Comparison of ENCODE assay signal across 9 mouse cellular contexts in genomic region chr7:141474160-141474559, GRCm38 (mm10). TPM values are rescaled to one million over a fixed set of nuclear protein-coding genes. Genes with fewer than 3 reads are reported as not detected.
DNase-seq lines count a peak whose midpoint lies in the region; ATAC-seq and TF ChIP-seq lines count a peak whose summit lies in the region.
"Had no signal": no experiment of that assay in that cellular context is flagged by ENCODE, and none has a peak within 500 bp of the region (broad histone marks: within the 10 kb centered on the region; RNA-seq: fewer than 3 reads in every experiment).

No protein-coding gene starts in this region.

- WGBS in forebrain, embryonic 14.5 days = 7% methylated on average over 5 of the region's 5 CpGs
- WGBS in liver, embryonic 13.5 days (ENCODE audit: insufficient replicate concordance) = 3% methylated on average over 5 of the region's 5 CpGs

- peaks cover 13% of the 10 kb centered on the region for H3K4me1 ChIP-seq in forebrain, embryonic 14.5 days (ENCODE audit: control insufficient read depth, insufficient read depth, low read length)
- H3K4me1 ChIP-seq in liver, embryonic 13.5 days (replicated peaks) = peaks cover 70% of the 10 kb centered on the region

- H3K27ac ChIP-seq in forebrain, embryonic 14.5 days (ENCODE audit: low read depth, low read length) = no peak overlapping the region
- H3K27ac ChIP-seq in liver, embryonic 13.5 days = peak overlapping the region; percentile 87

- no peak for TF ChIP-seq CTCF in C2C12 (IDR thresholded peaks at IDR 0.05; ENCODE audit: control insufficient read depth, insufficient read depth, insufficient read length)

- peak overlapping the region; percentile 76 for H3K4me3 ChIP-seq in C2C12 (ENCODE audit: insufficient read depth, poor library complexity, severe bottlenecking)
- peak overlapping the region; percentile 67 for H3K4me3 ChIP-seq in forebrain, embryonic 14.5 days (ENCODE audit: low read depth, low read length)
- peak overlapping the region; percentile 81 for H3K4me3 ChIP-seq in liver, embryonic 13.5 days (replicated peaks)

- peaks cover 58% of the 10 kb centered on the region for H3K79me3 ChIP-seq in C2C12 (ENCODE audit: low read depth)

- peak overlapping the region; percentile 87 for H3K9ac ChIP-seq in forebrain, embryonic 14.5 days (ENCODE audit: low read length)
- peak overlapping the region; percentile 87 for H3K9ac ChIP-seq in liver, embryonic 13.5 days

- H3ac ChIP-seq in C2C12 (ENCODE audit: control insufficient read depth, insufficient read length, low read depth) = peak overlapping the region; percentile 87

- peaks cover 33% of the 10 kb centered on the region for H3K36me3 ChIP-seq in C2C12 (ENCODE audit: control insufficient read depth, insufficient read depth)
- peaks cover 31% of the 10 kb centered on the region for H3K36me3 ChIP-seq in forebrain, embryonic 14.5 days (ENCODE audit: control insufficient read depth, insufficient read depth, low read length)
- H3K36me3 ChIP-seq in liver, embryonic 13.5 days = peaks cover 36% of the 10 kb centered on the region

- H3K79me2 ChIP-seq in C2C12 (ENCODE audit: control insufficient read depth, insufficient read depth) = peaks cover 94% of the 10 kb centered on the region

- H3K9me3 ChIP-seq in forebrain, embryonic 14.5 days (replicated peaks; ENCODE audit: control insufficient read depth, low read length) = no peaks in the 10 kb centered on the region
- H3K9me3 ChIP-seq in liver, embryonic 13.5 days (replicated peaks) = no peaks in the 10 kb centered on the region

- DNase-seq in heart, adult 11 months = peak; percentile 90
- DNase-seq in heart, postnatal 25 days (ENCODE audit: low spot score) = no peak
- no peak for DNase-seq in forebrain, embryonic 14.5 days (ENCODE audit: low spot score)
- DNase-seq in liver, embryonic 13.5 days = no peak
- no peak for DNase-seq in spleen, postnatal 36 days (ENCODE audit: low spot score in 2 of 2)
- no peak for DNase-seq in testis, postnatal 14 days (ENCODE audit: low spot score)
- DNase-seq: cerebellum, adult 18-20 months had no signal

- intact Hi-C loops in heart, postnatal 25 days (cut with DNase I) = no loop called here

- no peaks in the 10 kb centered on the region for H3K27me3 ChIP-seq in C2C12 (ENCODE audit: control insufficient read depth, insufficient read depth, insufficient read length)
- H3K27me3 ChIP-seq in forebrain, embryonic 14.5 days (replicated peaks; ENCODE audit: control insufficient read depth, insufficient read depth, low read length) = no peaks in the 10 kb centered on the region
- no peaks in the 10 kb centered on the region for H3K27me3 ChIP-seq in liver, embryonic 13.5 days

- peak overlapping the region; percentile 88 for H3K4me2 ChIP-seq in forebrain, embryonic 14.5 days (ENCODE audit: low read length)
- H3K4me2 ChIP-seq in liver, embryonic 13.5 days = peak overlapping the region; percentile 95

- no peak for ATAC-seq in forebrain, embryonic 14.5 days
- ATAC-seq in liver, embryonic 13.5 days (ENCODE audit: low read depth) = no peak
- no peak for ATAC-seq in frontal cortex, adult (ENCODE audit: low TSS enrichment)

TF ChIP-seq in C2C12, 6 proteins besides CTCF, POLR2A, EP300 and RAD21:
- no peak for TF ChIP-seq MYOD1 (IDR thresholded peaks at IDR 0.05; ENCODE audit: control insufficient read depth, insufficient read length, low read depth)
- TF ChIP-seq CEBPB (IDR thresholded peaks at IDR 0.05; ENCODE audit: low read depth) = no peak

RNA-seq across cellular contexts. Expression of gene Polr2l, which starts 0.8 kb away (rescaled TPM):
- 10 to 100 TPM; 74.3 to 74.7 TPM for total RNA-seq in heart, postnatal 25 days (2021)
- 124 TPM for polyA plus RNA-seq in C2C12 (2012; fragmentation: generic; extraction: Trizol)
- polyA plus RNA-seq in forebrain, embryonic 14.5 days (2014; fragmentation: Nextera tagmentation; extraction: Ambion mirVana) = 72.2 and 79.3 TPM in 2 replicates
- 63.9 and 72.4 TPM in 2 replicates for polyA plus RNA-seq in liver, embryonic 13.5 days (2015; fragmentation: Nextera tagmentation; extraction: Ambion mirVana)

RNA-seq across cellular contexts. Expression of gene Tspan4, which starts 0.9 kb away (rescaled TPM):
- 10 to 100 TPM; 17.5 to 39.0 TPM for total RNA-seq in heart, postnatal 25 days (2021)
- polyA plus RNA-seq in C2C12 (2012; fragmentation: generic; extraction: Trizol) = 278 TPM
- 29.9 and 30.9 TPM in 2 replicates for polyA plus RNA-seq in forebrain, embryonic 14.5 days (2014; fragmentation: Nextera tagmentation; extraction: Ambion mirVana)
- polyA plus RNA-seq in liver, embryonic 13.5 days (2015; fragmentation: Nextera tagmentation; extraction: Ambion mirVana) = 49.3 and 49.7 TPM in 2 replicates

RNA-seq across cellular contexts. Expression of gene Cd151, which starts 7.0 kb away (rescaled TPM):
- 100 to 1,000 TPM; 280 TPM for total RNA-seq in heart, postnatal 25 days (2021)
- polyA plus RNA-seq in C2C12 (2012; fragmentation: generic; extraction: Trizol) = 334 TPM
- polyA plus RNA-seq in forebrain, embryonic 14.5 days (2014; fragmentation: Nextera tagmentation; extraction: Ambion mirVana) = 56.8 and 60.4 TPM in 2 replicates
- 4.1 and 5.0 TPM in 2 replicates for polyA plus RNA-seq in liver, embryonic 13.5 days (2015; fragmentation: Nextera tagmentation; extraction: Ambion mirVana)

RNA-seq across cellular contexts. Expression of gene Cracr2b, which starts 13.3 kb away (rescaled TPM):
- total RNA-seq in heart, postnatal 25 days (2021) = 10 to 100 TPM; 19.7 to 23.1 TPM
- polyA plus RNA-seq in C2C12 (2012; fragmentation: generic; extraction: Trizol) = 4.5 TPM
- polyA plus RNA-seq in forebrain, embryonic 14.5 days (2014; fragmentation: Nextera tagmentation; extraction: Ambion mirVana) = 3.0 and 4.3 TPM in 2 replicates
- polyA plus RNA-seq in liver, embryonic 13.5 days (2015; fragmentation: Nextera tagmentation; extraction: Ambion mirVana) = 3.6 and 4.0 TPM in 2 replicates

RNA-seq across cellular contexts. Expression of gene Pnpla2, which starts 19.2 kb away (rescaled TPM):
- total RNA-seq in heart, postnatal 25 days (2021) = 100 to 1,000 TPM; 409 to 426 TPM
- polyA plus RNA-seq in C2C12 (2012; fragmentation: generic; extraction: Trizol) = 32.8 TPM
- polyA plus RNA-seq in forebrain, embryonic 14.5 days (2014; fragmentation: Nextera tagmentation; extraction: Ambion mirVana) = 16.3 and 20.5 TPM in 2 replicates
- 11.9 and 13.8 TPM in 2 replicates for polyA plus RNA-seq in liver, embryonic 13.5 days (2015; fragmentation: Nextera tagmentation; extraction: Ambion mirVana)
